Mouse (Mus musculus) heart, adult 2 months (tissue): Measurements from ENCODE around the gene Filip1l. TPM values are rescaled to one million over a fixed set of nuclear protein-coding genes. Genes with fewer than 3 reads are reported as not detected.

Experiments used
- DNase-seq, 2 experiments: peaks; one replicate each; pipeline ENCODE4 v3.0.0; 2021
- H3K27ac ChIP-seq: fragments of 200-600 bp; 2 replicates; pipeline ENCODE4 v1.8.1; 2022
- H3K27me3 ChIP-seq: fragments of 200-500 bp; 2 replicates; pipeline ENCODE4 v1.6.1; 2012; ENCODE audit warnings: mild to moderate bottlenecking, low read length, inconsistent platforms, mixed read lengths; ENCODE audit not compliant: control insufficient read depth, insufficient read depth
- H3K36me3 ChIP-seq: fragments of 200-500 bp; 2 replicates; pipeline ENCODE4 v1.6.1; 2012; ENCODE audit warnings: low read length, inconsistent platforms; ENCODE audit not compliant: control insufficient read depth, insufficient read depth
- H3K4me1 ChIP-seq: fragments of 200-500 bp; 2 replicates; pipeline ENCODE4 v1.6.1; 2011; ENCODE audit warnings: low read length; ENCODE audit not compliant: control insufficient read depth, insufficient read depth
- H3K4me3 ChIP-seq: fragments of 200-600 bp; 2 replicates; pipeline ENCODE4 v1.8.1; 2022
- H3K79me2 ChIP-seq: fragments of 200-500 bp; replicated peaks from 2 replicates; pipeline ENCODE4 v1.6.1; 2012; ENCODE audit warnings: mild to moderate bottlenecking, inconsistent platforms, low read length, moderate library complexity, mixed read lengths; ENCODE audit not compliant: control insufficient read depth, insufficient read depth
- H3K9ac ChIP-seq: fragments of 200-500 bp; 2 replicates; pipeline ENCODE4 v1.6.1; 2012; ENCODE audit warnings: low read depth, mild to moderate bottlenecking, control low read depth, inconsistent platforms, low read length, mixed read lengths
- CTCF ChIP-seq: fragments of 200-600 bp; IDR thresholded peaks from 2 replicates; pipeline ENCODE4 v1.8.1; 2022; ENCODE audit warnings: antibody characterized with exemption, mild to moderate bottlenecking, moderate library complexity
- EP300 ChIP-seq: fragments of 200-500 bp; IDR thresholded peaks from 2 replicates; pipeline ENCODE4 v1.6.1; 2011; ENCODE audit warnings: low read depth, low read length, control low read depth; ENCODE audit not compliant: insufficient read depth
- POLR2A ChIP-seq: fragments of 200-500 bp; IDR thresholded peaks from 2 replicates; pipeline ENCODE4 v1.6.1; 2011; ENCODE audit warnings: mild to moderate bottlenecking, low read depth, low read length, control low read depth; ENCODE audit not compliant: insufficient read depth
- WGBS: fragments of 180-500 bp; shearing (Covaris S2); methylation state at CpG from one replicate; pipeline ENCODE4 v1.1.7; 2018; 5-methylcytosine and 5-hydroxymethylcytosine counted together
- intact Hi-C: fragments of 180-260 bp; cut with DNase I; formaldehyde crosslinking; loops from one replicate; pipeline ENCODE4 v1.15.1; 2025
- polyA plus RNA-seq: library from polyadenylated mRNA; depleted of rRNA; stranded (reverse); fragments of >200 nt; gene quantifications from 2 replicates; pipeline ENCODE4 v1.2.3, GENCODE M21; 2012
- total RNA-seq, 2 experiments: library from RNA; stranded (reverse); gene quantifications; 2 replicates each; pipeline ENCODE4 v1.2.3; 2021

Filip1l gene
- total and polyA plus RNA-seq, 3 experiments = 9.2 to 36.3 (median 35.0) TPM

DNA sequence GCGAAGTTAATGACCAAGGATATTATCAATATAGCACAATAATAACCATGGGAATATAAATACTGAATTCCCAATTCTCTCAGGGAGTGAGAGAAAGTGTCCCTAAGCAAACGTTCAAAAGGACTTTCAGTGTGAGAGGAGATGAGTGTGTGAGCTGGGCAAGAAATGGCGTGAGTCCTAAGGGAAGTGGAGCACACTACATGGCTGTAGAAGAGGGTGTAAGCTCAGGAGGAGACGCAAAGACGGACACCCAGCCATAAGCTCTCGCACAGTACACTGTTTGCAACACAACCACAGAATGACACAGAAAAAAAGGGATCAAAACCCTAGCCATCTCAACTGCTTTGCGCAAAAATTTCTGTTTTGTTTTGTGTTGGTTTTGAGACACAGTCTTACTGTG lies 160.7 kb downstream of the Filip1l start:
- H3K9ac ChIP-seq = no peak overlapping the region
- H3K4me1 ChIP-seq = peaks cover under 1% of the 10 kb centered on the region
- no peaks in the 10 kb centered on the region for H3K79me2 ChIP-seq
- intact Hi-C loops = no loop called here
- no peak for TF ChIP-seq CTCF
- no peak for TF ChIP-seq EP300
- no peak for TF ChIP-seq POLR2A
- no peak overlapping the region for H3K27ac ChIP-seq
- 87% methylated on average over 7 of the region's 7 CpGs for WGBS
- no peaks in the 10 kb centered on the region for H3K36me3 ChIP-seq
- no peak for DNase-seq
- H3K4me3 ChIP-seq = no peak overlapping the region
- no peaks in the 10 kb centered on the region for H3K27me3 ChIP-seq

DNA sequence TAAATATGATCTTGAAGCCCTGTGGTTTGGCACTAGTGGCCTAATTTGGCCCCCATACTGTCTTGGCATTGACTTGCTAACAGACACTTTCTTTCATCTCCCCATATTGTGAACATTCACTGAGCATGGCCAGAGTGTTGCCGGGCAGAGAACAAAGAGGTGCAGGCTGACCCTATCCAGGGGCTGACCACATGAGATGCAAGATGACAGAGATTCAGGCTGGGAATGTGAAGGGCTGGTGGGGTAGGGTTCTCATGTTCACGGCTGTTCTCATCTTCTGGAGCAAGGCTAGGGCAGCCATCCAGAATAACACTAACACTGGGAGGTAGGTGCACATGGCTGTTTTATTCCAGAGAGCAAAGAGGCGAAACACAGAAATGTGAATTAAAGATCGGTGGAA lies 161.5 kb downstream of the Filip1l start:
- WGBS = 90% methylated on average over 4 of the region's 4 CpGs
- intact Hi-C loops = no loop called here

DNA sequence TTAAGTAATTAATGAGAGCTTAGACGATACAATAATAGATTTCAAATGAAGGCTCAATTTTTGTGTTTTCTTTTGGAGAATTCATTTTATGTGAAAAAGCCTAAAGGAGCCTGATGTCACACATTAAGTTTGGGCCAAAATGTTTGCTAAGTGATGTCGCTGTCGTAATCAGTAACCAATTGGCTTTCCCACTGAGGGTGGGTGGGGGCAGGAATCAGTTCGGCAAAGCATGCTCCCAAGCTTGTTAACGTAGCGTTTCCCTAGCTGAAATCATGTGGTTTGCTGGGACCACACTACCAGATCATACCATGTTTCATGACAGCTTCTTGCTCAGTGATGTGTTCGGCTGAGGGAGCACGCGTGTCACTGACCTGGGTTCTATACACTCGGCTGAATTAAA lies 162.7 kb downstream of the Filip1l start:
- 73% methylated on average over 10 of the region's 10 CpGs for WGBS
- no peak for DNase-seq
- intact Hi-C loops = no loop called here

More for the DNA sequence above, 161.5 kb downstream of the Filip1l start:
- H3K36me3 ChIP-seq = no peaks in the 10 kb centered on the region
- no peak for TF ChIP-seq POLR2A
- TF ChIP-seq CTCF = no peak
- no peak for TF ChIP-seq EP300
- no peaks in the 10 kb centered on the region for H3K79me2 ChIP-seq
- H3K4me3 ChIP-seq = no peak overlapping the region
- H3K4me1 ChIP-seq = no peaks in the 10 kb centered on the region
- H3K9ac ChIP-seq = no peak overlapping the region
- DNase-seq = no peak
- no peaks in the 10 kb centered on the region for H3K27me3 ChIP-seq
- H3K27ac ChIP-seq = no peak overlapping the region

DNA sequence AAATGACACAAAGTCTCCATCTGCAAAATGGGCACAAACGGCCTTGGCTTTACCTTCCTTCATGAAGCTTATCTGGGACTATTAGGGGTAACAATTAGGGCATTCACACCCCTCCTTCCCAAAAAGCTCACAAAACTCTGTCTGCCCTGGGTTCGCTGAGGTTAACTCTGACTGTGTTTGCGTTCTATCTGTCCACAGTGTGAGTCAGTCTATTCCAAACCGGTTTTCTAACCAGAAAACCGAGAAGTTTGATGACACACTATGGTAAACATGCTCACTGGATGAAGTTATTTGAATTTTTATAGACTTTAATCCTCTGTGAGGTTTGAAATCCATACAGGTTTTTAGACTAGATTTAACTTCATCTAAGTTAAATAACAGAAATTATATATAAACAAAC lies 172.2 kb downstream of the Filip1l start:
- no peak overlapping the region for H3K9ac ChIP-seq
- peaks cover 5% of the 10 kb centered on the region; the same call in 1 of the 2 replicates for H3K36me3 ChIP-seq
- no peak for TF ChIP-seq CTCF
- TF ChIP-seq POLR2A = no peak
- no peak for TF ChIP-seq EP300
- no peak for DNase-seq
- H3K27ac ChIP-seq = no peak overlapping the region
- peaks cover 2% of the 10 kb centered on the region for H3K4me1 ChIP-seq
- no peak overlapping the region for H3K4me3 ChIP-seq
- intact Hi-C loops = loop anchor here (5.0 kb wide), 1 partner anchor 33 kb away; no protein-coding TSS in a partner anchor
- WGBS = 88% methylated on average over 5 of the region's 5 CpGs
- H3K27me3 ChIP-seq = no peaks in the 10 kb centered on the region
- H3K79me2 ChIP-seq = no peaks in the 10 kb centered on the region

More for the DNA sequence above, 162.7 kb downstream of the Filip1l start:
- no peaks in the 10 kb centered on the region for H3K36me3 ChIP-seq
- no peak overlapping the region for H3K9ac ChIP-seq
- no peaks in the 10 kb centered on the region for H3K79me2 ChIP-seq
- H3K4me3 ChIP-seq = no peak overlapping the region
- H3K27me3 ChIP-seq = no peaks in the 10 kb centered on the region
- no peak overlapping the region for H3K27ac ChIP-seq
- TF ChIP-seq CTCF = no peak
- no peak for TF ChIP-seq EP300
- no peak for TF ChIP-seq POLR2A
- no peaks in the 10 kb centered on the region for H3K4me1 ChIP-seq

DNA sequence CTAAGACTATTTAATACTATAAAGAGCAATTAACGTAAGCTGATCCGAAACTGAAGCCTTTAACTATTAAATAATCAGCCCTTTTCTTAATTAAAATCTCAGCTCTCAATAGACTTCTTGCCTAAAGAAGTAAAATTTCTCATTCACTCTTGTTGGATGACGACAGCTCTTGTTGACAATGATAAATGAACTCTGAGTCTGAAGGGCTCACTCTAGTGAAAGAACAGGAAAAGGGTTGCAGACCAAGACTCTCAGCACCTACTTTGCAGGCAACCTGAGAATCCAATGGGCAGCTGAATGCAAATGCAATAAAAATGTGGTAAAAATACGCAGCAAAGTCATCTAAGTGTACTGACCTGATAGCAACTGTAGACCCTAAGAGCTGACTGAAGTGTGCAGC lies 172.6 kb downstream of the Filip1l start:
- H3K27ac ChIP-seq = no peak overlapping the region
- no peak for TF ChIP-seq POLR2A
- no peak for TF ChIP-seq CTCF
- no peak for TF ChIP-seq EP300
- H3K27me3 ChIP-seq = no peaks in the 10 kb centered on the region
- no peak overlapping the region for H3K9ac ChIP-seq
- no peaks in the 10 kb centered on the region for H3K79me2 ChIP-seq
- no peak overlapping the region for H3K4me3 ChIP-seq
- 93% methylated on average over 4 of the region's 4 CpGs for WGBS
- no peak for DNase-seq
- intact Hi-C loops = loop anchor here (5.0 kb wide), 1 partner anchor 33 kb away; no protein-coding TSS in a partner anchor
- H3K4me1 ChIP-seq = peaks cover 2% of the 10 kb centered on the region
- H3K36me3 ChIP-seq = peaks cover 5% of the 10 kb centered on the region; the same call in 1 of the 2 replicates

DNA sequence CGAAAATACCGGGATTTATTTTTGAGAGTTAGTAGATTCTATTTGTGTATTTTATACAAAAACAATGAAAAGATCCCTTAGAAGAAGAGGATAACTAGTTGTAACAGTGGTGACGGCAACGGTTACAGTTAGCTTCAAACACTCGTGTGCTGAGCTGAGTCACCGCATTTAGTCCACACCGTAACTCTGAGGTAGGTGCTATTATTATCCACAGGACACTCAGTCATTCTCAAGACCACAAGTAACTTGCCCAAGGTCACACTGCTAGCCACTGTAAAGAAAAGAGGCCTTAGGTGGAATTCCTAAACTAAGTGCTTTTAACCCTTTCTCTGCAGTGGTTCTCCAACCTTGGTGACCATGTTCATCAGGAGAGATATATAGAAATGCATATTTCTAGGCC lies 174.0 kb downstream of the Filip1l start:
- H3K79me2 ChIP-seq = no peaks in the 10 kb centered on the region
- 62% methylated on average over 7 of the region's 7 CpGs for WGBS
- H3K4me3 ChIP-seq = no peak overlapping the region
- H3K27ac ChIP-seq = peak overlapping the region; percentile 68
- no peak for DNase-seq
- intact Hi-C loops = loop anchor here (2.0 to 5.0 kb wide), 2 partner anchors 35 to 118 kb away; no protein-coding TSS in a partner anchor
- H3K4me1 ChIP-seq = peaks cover 10% of the 10 kb centered on the region
- no peaks in the 10 kb centered on the region for H3K27me3 ChIP-seq
- TF ChIP-seq POLR2A = no peak
- no peak for TF ChIP-seq EP300
- no peak for TF ChIP-seq CTCF
- H3K36me3 ChIP-seq = peaks cover 13% of the 10 kb centered on the region
- H3K9ac ChIP-seq = no peak overlapping the region
